Mouse (Mus musculus): ENCODE results near the gene Olfr1133.
"Not testable (repeated sequence)": the region's sequence is repeated elsewhere in the genome, so short reads cannot be mapped to it uniquely, and the experiment has no call there.

Gene Olfr1133

DNA sequence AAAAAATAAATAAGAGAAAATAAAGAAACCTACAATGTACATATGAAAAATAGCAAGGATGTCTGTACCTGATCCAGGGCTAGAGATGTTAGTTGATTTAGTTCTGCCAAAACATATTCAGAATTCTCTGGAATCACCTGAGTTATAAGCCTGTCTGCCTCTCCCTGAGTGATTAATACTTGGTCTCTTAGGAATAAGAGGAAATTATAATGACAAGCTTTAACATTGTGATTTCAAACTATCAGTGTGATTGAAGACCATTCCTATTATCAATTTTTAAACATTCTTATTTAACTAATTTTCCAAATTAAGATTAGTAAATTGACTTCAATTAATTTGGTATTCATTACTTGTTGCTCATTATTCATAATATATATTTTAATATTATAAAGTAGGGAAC is at the start of gene Olfr1133:
Olfr1133 (minus strand) TSS at position 101 of the 400 bp plus-strand sequence.
- DNase-seq (ENCODE audit: extremely low spot score): no peak

DNA sequence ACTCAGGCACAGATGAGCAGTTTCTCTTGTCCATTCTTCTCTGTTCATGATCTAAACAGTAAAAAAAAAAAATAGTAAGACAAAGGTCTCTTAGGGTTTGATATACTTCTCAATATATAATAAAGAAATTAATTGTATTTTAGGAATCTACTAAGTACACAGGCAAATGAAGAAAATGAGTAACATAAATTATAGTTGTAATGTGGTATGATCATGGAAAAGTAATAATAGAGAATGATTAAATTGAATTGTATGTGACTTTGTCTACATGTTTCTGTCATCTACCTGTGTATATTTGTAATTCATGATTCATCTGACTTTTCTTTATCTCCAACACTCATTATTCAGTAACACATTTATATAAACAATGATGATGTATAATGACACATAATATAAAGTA is 46.7 kb upstream of the Olfr1133 start, which contains the start of gene Olfr1136:
Olfr1136 (minus strand) TSS at position 101 of the 400 bp plus-strand sequence.
- no peak for DNase-seq (ENCODE audit: extremely low spot score)

DNA sequence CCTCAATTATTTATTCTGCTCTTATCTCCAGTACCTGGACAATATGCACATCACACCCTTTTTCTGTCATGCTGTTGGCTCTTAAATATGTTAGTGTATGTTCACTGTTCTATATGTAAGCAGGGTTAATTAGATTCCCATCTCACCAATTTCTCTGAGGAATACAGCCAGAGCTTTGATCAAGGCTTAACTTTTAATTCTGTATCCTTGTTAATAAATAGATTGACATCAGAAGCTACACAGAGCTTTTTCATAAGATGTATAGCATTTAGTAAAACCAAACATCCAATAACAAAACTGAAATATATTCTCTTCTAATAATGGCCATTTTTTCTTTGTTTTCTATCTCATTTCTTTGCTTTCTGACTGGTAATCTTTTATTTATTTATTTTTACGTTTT is 26.4 kb upstream of the Olfr1133 start, which contains the start of gene Olfr1135:
Olfr1135 (minus strand) TSS at position 101 of the 400 bp plus-strand sequence.
- no peak for DNase-seq (ENCODE audit: extremely low spot score)

DNA sequence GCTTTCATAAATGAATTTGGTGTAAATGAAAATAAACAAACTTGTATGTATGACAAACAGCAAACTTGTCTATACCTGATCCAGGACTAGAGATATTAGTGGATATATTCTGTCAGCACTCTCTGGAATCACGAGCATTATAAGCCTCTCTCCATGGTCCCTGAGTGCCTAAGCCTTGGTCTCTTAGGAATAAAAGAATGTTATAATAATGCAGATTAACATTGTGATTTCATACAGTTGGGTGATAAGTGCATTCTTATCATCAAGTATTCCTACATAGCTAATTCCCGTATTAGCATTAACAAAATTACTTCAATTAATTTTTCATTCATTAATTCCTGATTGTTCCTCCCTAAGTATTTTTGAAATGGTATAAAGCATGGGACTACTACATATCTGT is 11.2 kb upstream of the Olfr1133 start, which contains the start of gene Olfr1134:
Olfr1134 (minus strand) TSS at position 101 of the 400 bp plus-strand sequence.
- no peak for DNase-seq (ENCODE audit: extremely low spot score)

DNA sequence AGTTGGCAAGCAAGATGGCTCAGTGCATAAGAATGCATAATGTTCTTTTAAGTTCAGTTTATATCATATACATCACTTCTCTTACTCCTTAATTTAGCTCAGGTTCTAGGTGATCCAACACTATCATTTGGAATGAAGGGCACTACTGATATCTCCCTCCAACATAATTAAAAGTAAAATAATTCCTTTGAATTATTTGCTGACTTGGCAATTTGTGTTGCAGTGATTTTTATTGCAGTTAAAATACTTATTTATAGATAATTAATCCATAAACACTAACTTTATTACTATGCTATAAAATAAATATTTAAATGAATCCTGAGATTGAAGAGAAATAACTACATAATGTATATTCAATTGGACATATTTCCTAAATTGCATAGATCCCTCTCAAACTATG is 4.7 kb downstream of the Olfr1133 start:
- DNase-seq (ENCODE audit: extremely low spot score): no peak

DNA sequence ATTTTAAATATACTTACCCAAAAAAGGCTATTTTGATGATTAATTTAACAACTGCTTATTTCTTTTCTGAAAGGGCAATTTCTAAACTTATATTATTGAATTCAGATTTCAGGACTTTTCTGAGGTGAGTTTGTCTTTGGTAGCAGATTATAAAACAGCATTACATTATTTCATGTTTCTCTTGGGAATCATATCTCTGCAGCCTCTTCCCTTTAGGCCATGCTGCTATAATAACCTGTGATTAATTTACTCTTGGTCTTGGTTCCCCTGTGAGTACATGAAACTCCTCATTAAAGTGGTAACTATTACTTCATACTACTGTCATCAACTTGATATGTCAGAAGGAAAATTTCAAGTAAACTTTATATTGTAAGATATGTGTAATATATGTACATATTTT is 9.7 kb downstream of the Olfr1133 start, which contains the start of gene Olfr1132:
Olfr1132 (minus strand) TSS at position 101 of the 400 bp plus-strand sequence.
- no peak for DNase-seq (ENCODE audit: extremely low spot score)

DNA sequence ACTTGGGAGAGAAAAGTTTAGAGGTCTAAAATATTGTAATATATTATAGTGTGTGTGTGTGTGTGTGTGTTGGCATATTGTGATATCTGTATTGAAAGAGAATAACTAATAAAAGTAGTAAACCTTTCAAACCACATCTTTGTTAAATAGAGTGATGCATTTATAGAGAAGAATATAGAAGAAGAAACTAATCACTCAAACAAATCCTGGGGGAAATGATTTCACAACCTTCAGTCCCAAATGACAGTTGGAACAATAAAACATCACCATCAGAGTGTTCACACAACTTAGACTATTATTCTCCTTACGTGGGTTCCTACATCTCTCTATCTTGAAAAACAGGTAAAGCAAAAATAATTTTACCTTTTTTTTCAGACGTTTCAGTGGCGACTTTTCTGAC is 20.4 kb downstream of the Olfr1133 start, which contains the start of gene Olfr1131:
Olfr1131 (plus strand) TSS at position 301 of the 400 bp plus-strand sequence.
- no peak for DNase-seq (ENCODE audit: extremely low spot score)

DNA sequence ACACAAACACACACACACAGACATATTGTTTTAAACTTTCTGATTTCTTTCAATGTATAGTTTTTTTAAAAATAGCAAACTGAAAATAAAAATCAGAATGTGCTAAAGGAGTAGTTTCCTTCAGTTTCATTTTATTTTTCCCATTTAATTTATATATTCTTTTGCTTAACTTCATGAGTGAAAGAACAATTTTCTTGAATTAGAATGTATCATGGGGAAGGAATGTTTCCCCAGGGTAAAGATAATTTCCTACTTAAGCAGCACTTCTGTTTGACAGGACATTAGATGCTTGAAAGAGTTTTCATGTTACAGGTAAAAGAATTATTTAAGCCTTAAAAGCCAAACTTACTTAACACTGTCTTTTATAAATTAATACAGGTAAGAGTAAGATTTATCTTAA is 41.3 kb downstream of the Olfr1133 start, which contains the start of gene Olfr1130:
Olfr1130 (plus strand) TSS at position 301 of the 400 bp plus-strand sequence.
- DNase-seq (ENCODE audit: extremely low spot score): not testable (repeated sequence)

Measured in embryo, embryonic 9.5 days (tissue).